Mouse (Mus musculus) forebrain, postnatal 0 days (tissue): Measurements from ENCODE around the gene Marf1. TPM values are rescaled to one million over a fixed set of nuclear protein-coding genes. Genes with fewer than 3 reads are reported as not detected.
"Not testable (repeated sequence)": the region's sequence is repeated elsewhere in the genome, so short reads cannot be mapped to it uniquely, and the experiment has no call there.

Source experiments
- ATAC-seq: fragments of 200-750 bp; cut with Nextera tagmentation; 2 replicates; pipeline ENCODE4 v1.8.0; 2017; ENCODE audit warnings: mild to moderate bottlenecking, moderate library complexity
- DNase-seq: peaks from one replicate; pipeline ENCODE4 v3.0.0-alpha.2; 2015
- H3K27ac ChIP-seq: fragments of 300-500 bp; sonication (generic); 2 replicates; pipeline ENCODE4 v1.5.1; 2014; ENCODE audit warnings: low read depth, mild to moderate bottlenecking, antibody characterized with exemption, low read length, moderate library complexity, mixed read lengths
- H3K27me3 ChIP-seq: fragments of 300-500 bp; sonication (generic); 2 replicates; pipeline ENCODE4 v1.6.1; 2014; ENCODE audit warnings: mild to moderate bottlenecking, low read length, mixed read lengths; ENCODE audit not compliant: insufficient read depth
- H3K36me3 ChIP-seq: fragments of 300-500 bp; sonication (generic); 2 replicates; pipeline ENCODE4 v1.6.1; 2014; ENCODE audit warnings: mild to moderate bottlenecking, moderate library complexity; ENCODE audit not compliant: insufficient read depth
- H3K4me1 ChIP-seq: fragments of 300-500 bp; sonication (generic); 2 replicates; pipeline ENCODE4 v1.6.1; 2014; ENCODE audit warnings: antibody characterized with exemption; ENCODE audit not compliant: insufficient read depth
- H3K4me2 ChIP-seq: fragments of 300-500 bp; sonication (generic); 2 replicates; pipeline ENCODE4 v1.6.1; 2014; ENCODE audit warnings: low read depth, mild to moderate bottlenecking, moderate library complexity
- H3K4me3 ChIP-seq: fragments of 300-500 bp; sonication (generic); 2 replicates; pipeline ENCODE4 v1.5.1; 2014; ENCODE audit warnings: low read depth, low read length, mixed read lengths
- H3K9ac ChIP-seq: fragments of 300-500 bp; sonication (generic); 2 replicates; pipeline ENCODE4 v1.6.1; 2014; ENCODE audit warnings: mild to moderate bottlenecking
- H3K9me3 ChIP-seq: fragments of 300-500 bp; sonication (generic); 2 replicates; pipeline ENCODE4 v1.6.1; 2016; ENCODE audit warnings: low read length
- CTCF ChIP-seq: sonication (generic); IDR thresholded peaks from 2 replicates; pipeline ENCODE4 v1.5.1; 2016; ENCODE audit warnings: antibody characterized with exemption, control low read depth, low read depth
- WGBS: fragments of 180-500 bp; shearing (Covaris S2); extraction: QIAGEN DNeasy Blood & Tissue Kit; methylation state at CpG from one replicate; pipeline ENCODE4 v1.1.7; 2014; 5-methylcytosine and 5-hydroxymethylcytosine counted together
- polyA plus RNA-seq: library from polyadenylated mRNA; unstranded; fragments of >200 nt; fragmentation: Nextera tagmentation; extraction: Ambion mirVana; gene quantifications from 2 replicates; pipeline ENCODE4 v1.2.1, GENCODE M21; 2015
- total RNA-seq: library from RNA; depleted of rRNA; stranded (reverse); fragments of >200 nt; gene quantifications from 2 replicates; pipeline ENCODE4 v1.2.3, GENCODE M21; 2014

The Marf1 gene
- total and polyA plus RNA-seq, 2 experiments from 2014 or later, result 8.6 to 26.4 TPM

- Histone ChIP-seq H3K36me3 (no peaks in the 10 kb centered on the region), H3K27me3 (no peaks in the 10 kb centered on the region), H3K9me3 (no peaks in the 10 kb centered on the region), H3K27ac (peak overlapping the region; percentile 96), H3K4me2 (peak overlapping the region; percentile 53), H3K4me3 (peak overlapping the region; percentile 59), H3K9ac (peak overlapping the region; percentile 86), H3K4me1 (0 out of 2 replicates have a peak, but pooled peaks cover 3% of the 10 kb centered on the region)
- ATAC-seq (peak; percentile 96), DNase-seq (peak; percentile 99)
- no peak for TF ChIP-seq CTCF
- under 1% methylated on average over 52 of the region's 58 CpGs for WGBS
Measured at GRCm38 (mm10) chr16:14158936-14159745, 4.0 kb downstream of the Marf1 start.

DNA sequence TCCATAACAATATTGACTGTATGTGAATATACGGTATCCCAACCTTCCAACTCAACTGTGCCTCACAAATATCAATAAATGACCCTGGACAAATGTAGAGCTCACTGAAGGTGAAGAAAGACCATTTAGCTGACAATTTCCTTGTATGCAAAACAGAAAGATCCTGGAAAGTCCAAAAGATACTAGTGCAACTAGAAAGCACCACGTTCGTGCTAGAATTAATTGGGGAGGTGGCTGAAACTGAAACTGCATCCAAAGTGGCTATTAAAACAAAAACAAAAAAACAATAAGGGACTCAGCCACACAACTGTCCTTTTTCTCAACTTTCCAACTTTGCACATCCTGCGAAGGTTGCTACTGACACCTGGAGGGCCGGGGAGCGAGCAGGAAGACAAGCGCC lies 4.6 kb downstream of the Marf1 start:
- DNase-seq (no peak), ATAC-seq (no peak)
- Histone ChIP-seq H3K27me3 (no peaks in the 10 kb centered on the region), H3K4me1 (0 out of 2 replicates have a peak, but pooled peaks cover 3% of the 10 kb centered on the region), H3K9ac (peak overlapping the region; percentile 69), H3K4me3 (peak overlapping the region; percentile 59), H3K9me3 (no peaks in the 10 kb centered on the region), H3K36me3 (peaks cover 2% of the 10 kb centered on the region; the same call in 1 of the 2 replicates), H3K27ac (peak overlapping the region; percentile 96), H3K4me2 (peak overlapping the region; percentile 51)
- WGBS, result 12% methylated on average over 7 of the region's 7 CpGs
- peak; percentile 12; the same call in 1 of the 2 replicates for TF ChIP-seq CTCF

DNA sequence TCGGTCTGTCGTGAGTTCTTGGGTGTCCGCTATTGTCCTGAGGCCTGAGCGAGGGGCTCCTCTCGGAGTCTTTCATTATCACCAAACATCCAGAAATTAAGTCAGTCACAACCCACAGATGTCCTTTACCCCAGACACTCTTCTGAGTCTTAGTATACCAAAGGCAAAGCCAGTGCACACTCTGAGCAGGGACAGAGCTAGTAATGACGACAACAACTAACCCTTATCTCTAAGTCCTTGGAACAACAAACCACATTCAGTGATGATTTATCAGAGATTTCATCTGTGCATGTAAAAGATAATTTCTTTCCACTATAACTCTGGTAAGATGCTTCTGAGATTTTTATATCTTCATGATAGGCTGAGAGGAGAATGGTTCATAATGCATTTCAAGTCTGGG lies 6.8 kb downstream of the Marf1 start:
- H3K9me3 ChIP-seq, result no peaks in the 10 kb centered on the region
- H3K27me3 ChIP-seq, result no peaks in the 10 kb centered on the region
- H3K36me3 ChIP-seq, result peaks cover 12% of the 10 kb centered on the region
- no peak for TF ChIP-seq CTCF
- H3K27ac ChIP-seq, result no peak overlapping the region
- DNase-seq (no peak), ATAC-seq (no peak)
- H3K9ac ChIP-seq, result no peak overlapping the region
- no peak overlapping the region for H3K4me3 ChIP-seq
- 0 out of 2 replicates have a peak, but pooled peaks cover 3% of the 10 kb centered on the region for H3K4me1 ChIP-seq
- WGBS, result 95% methylated on average over 6 of the region's 6 CpGs
- H3K4me2 ChIP-seq, result no peak overlapping the region

DNA sequence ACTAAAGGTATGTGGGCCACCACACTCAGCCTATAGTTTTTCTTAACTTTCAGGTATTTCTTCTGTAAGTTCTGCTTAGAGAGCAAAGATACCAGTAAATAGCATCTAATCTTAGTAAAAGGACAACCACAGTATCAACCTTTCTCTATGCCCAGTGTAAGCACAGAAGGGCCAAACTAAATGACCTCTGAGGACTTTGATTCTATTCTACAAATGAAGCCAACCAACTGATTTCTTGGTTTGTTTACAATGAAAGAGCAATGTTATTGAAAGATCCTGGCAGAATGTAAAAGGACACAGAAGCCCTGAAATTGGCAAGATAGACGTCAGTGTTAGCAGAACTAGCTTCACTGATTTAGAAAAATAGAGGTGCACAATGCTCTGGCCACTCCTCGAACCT lies 7.5 kb downstream of the Marf1 start:
- H3K4me2 ChIP-seq, H3K27me3 ChIP-seq, H3K27ac ChIP-seq, H3K9me3 ChIP-seq, H3K4me1 ChIP-seq, DNase-seq, ATAC-seq, H3K4me3 ChIP-seq, H3K9ac ChIP-seq: not testable (repeated sequence)
- H3K36me3 ChIP-seq, result peaks cover 18% of the 10 kb centered on the region
- WGBS, result 76% methylated on average over 1 of the region's 2 CpGs

DNA sequence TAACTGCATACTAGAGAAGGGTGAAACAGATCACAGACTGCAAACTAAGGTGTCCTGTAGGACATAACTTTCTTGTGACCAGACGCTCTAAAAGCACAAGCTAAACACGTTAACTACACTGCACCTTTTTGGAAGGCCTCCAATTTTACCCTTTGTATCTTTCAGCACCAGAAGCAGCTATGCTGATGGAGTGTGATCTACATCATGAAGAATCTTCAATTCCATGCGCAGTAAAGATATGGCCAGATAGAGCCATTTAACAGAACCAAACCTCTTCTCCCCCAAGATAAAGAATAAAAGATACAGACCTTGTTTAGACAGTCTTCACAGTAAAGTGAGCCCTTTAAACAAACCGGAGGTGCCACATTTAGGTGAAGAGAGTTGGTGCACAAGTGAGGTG lies 11.4 kb downstream of the Marf1 start:
- Histone ChIP-seq H3K9me3 (no peaks in the 10 kb centered on the region), H3K4me3 (no peak overlapping the region), H3K9ac (no peak overlapping the region), H3K36me3 (peaks cover 32% of the 10 kb centered on the region), H3K27ac (no peak overlapping the region), H3K27me3 (no peaks in the 10 kb centered on the region), H3K4me1 (no peaks in the 10 kb centered on the region), H3K4me2 (no peak overlapping the region)
- 94% methylated on average over 4 of the region's 4 CpGs for WGBS
- DNase-seq (no peak), ATAC-seq (no peak)
- no peak for TF ChIP-seq CTCF

- H3K4me3 ChIP-seq, result no peak overlapping the region
- H3K9me3 ChIP-seq, result no peaks in the 10 kb centered on the region
- ATAC-seq (no peak), DNase-seq (no peak)
- peaks cover 50% of the 10 kb centered on the region for H3K36me3 ChIP-seq
- no peaks in the 10 kb centered on the region for H3K27me3 ChIP-seq
- no peaks in the 10 kb centered on the region for H3K4me1 ChIP-seq
- H3K27ac ChIP-seq, result no peak overlapping the region
- TF ChIP-seq CTCF, result no peak
- H3K9ac ChIP-seq, result no peak overlapping the region
- no peak overlapping the region for H3K4me2 ChIP-seq
Measured at GRCm38 (mm10) chr16:14147712-14148111, 15.4 kb downstream of the Marf1 start.

DNA sequence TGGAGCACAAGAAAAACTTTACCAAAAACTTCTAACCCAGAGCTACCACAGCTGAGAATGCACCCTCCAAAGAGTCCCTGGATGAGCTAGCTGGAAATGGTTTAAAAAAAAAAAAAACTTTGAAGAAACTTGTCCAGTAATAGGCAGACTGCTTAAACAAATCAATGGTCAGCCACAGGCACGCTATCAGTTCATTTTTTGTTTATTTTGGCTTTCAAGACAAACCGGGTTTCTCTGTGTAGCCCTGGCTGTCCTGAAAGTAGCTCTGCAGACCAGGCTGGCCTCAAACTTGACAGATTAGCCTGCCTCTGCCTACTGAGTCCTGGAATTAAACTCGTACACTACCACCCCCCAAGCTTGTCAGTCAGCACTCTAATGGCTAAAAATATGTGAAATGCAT lies 19.9 kb downstream of the Marf1 start:
- H3K27me3 ChIP-seq, result no peaks in the 10 kb centered on the region
- no peak overlapping the region for H3K4me3 ChIP-seq
- H3K27ac ChIP-seq, result no peak overlapping the region
- H3K9ac ChIP-seq, result no peak overlapping the region
- TF ChIP-seq CTCF, result no peak
- DNase-seq (no peak), ATAC-seq (no peak)
- no peaks in the 10 kb centered on the region for H3K9me3 ChIP-seq
- H3K36me3 ChIP-seq, result peaks cover 66% of the 10 kb centered on the region
- 93% methylated on average over 3 of the region's 3 CpGs for WGBS
- no peak overlapping the region for H3K4me2 ChIP-seq
- H3K4me1 ChIP-seq, result no peaks in the 10 kb centered on the region
